ENCODE assay signal across 23 mouse cellular contexts in genomic region chr16:63225097-63225496, GRCm38 (mm10).
DNase-seq lines count a peak whose midpoint lies in the region; ATAC-seq and TF ChIP-seq lines count a peak whose summit lies in the region.
"Had no signal": no experiment of that assay in that cellular context is flagged by ENCODE, and none has a peak within 500 bp of the region (broad histone marks: within the 10 kb centered on the region; RNA-seq: fewer than 3 reads in every experiment).

No protein-coding gene starts in this region.

- WGBS in limb, embryonic 14.5 days, result 30% methylated on average over 8 of the region's 8 CpGs

- H3K9ac ChIP-seq in limb, embryonic 14.5 days (ENCODE audit: low read depth, low read length, severe bottlenecking), result no peak overlapping the region
- H3K9ac ChIP-seq: embryonic facial prominence, embryonic 12.5 days; forebrain, embryonic 13.5 days; forebrain, embryonic 15.5 days had no signal

- no peaks in the 10 kb centered on the region for H3K36me3 ChIP-seq in limb, embryonic 14.5 days (ENCODE audit: control insufficient read depth, insufficient read depth, low read length)
- H3K36me3 ChIP-seq: embryonic facial prominence, embryonic 10.5 days; embryonic facial prominence, embryonic 12.5 days; forebrain, embryonic 15.5 days; G1E had no signal

- no peak overlapping the region for H3K4me2 ChIP-seq in limb, embryonic 14.5 days (replicated peaks; ENCODE audit: low read depth, low read length, severe bottlenecking)
- H3K4me2 ChIP-seq: embryonic facial prominence, embryonic 12.5 days; forebrain, embryonic 13.5 days; forebrain, embryonic 15.5 days had no signal

- no peaks in the 10 kb centered on the region for H3K27me3 ChIP-seq in limb, embryonic 14.5 days (ENCODE audit: control insufficient read depth, insufficient read depth, low read length)
- H3K27me3 ChIP-seq: CH12.LX; embryonic facial prominence, embryonic 12.5 days; forebrain, embryonic 13.5 days; forebrain, embryonic 15.5 days; Patski had no signal

- H3K4me1 ChIP-seq in limb, embryonic 14.5 days (ENCODE audit: control insufficient read depth, insufficient read depth, low read length), result 0 out of 2 replicates have a peak, but pooled peaks cover 2% of the 10 kb centered on the region
- H3K4me1 ChIP-seq: embryonic facial prominence, embryonic 12.5 days had no signal

- H3K27ac ChIP-seq in limb, embryonic 14.5 days (replicated peaks; ENCODE audit: low read depth, low read length), result no peak overlapping the region
- H3K27ac ChIP-seq: embryonic facial prominence, embryonic 10.5 days; embryonic facial prominence, embryonic 12.5 days; forebrain, embryonic 13.5 days; forebrain, embryonic 15.5 days had no signal

- TF ChIP-seq POLR2A in limb, embryonic 14.5 days (IDR thresholded peaks at IDR 0.05; ENCODE audit: borderline replicate concordance, extremely low read depth, insufficient read depth, insufficient read length), result no peak

- H3K9me3 ChIP-seq in limb, embryonic 14.5 days (ENCODE audit: control insufficient read depth, low read length), result no peaks in the 10 kb centered on the region
- H3K9me3 ChIP-seq: embryonic facial prominence, embryonic 10.5 days; embryonic facial prominence, embryonic 12.5 days; forebrain, embryonic 13.5 days; forebrain, embryonic 15.5 days had no signal

- no peak overlapping the region for H3K4me3 ChIP-seq in limb, embryonic 14.5 days (replicated peaks; ENCODE audit: low read length)
- H3K4me3 ChIP-seq: embryonic facial prominence, embryonic 10.5 days; embryonic facial prominence, embryonic 12.5 days; forebrain, embryonic 13.5 days; forebrain, embryonic 15.5 days had no signal

- DNase-seq in embryo, embryonic 11 days, result peak; percentile 3
- no peak for DNase-seq in embryo, embryonic 9.5 days (ENCODE audit: extremely low spot score)
- DNase-seq in forelimb bud, embryonic 11.5 days (ENCODE audit: low read depth, low spot score), result peak; percentile 42
- peak; percentile 55 for DNase-seq in limb, embryonic 14.5 days (ENCODE audit: low spot score)
- no peak for DNase-seq in spleen, postnatal 14 days (ENCODE audit: low spot score in 2 of 2)
- DNase-seq: adrenal gland, adult 8-10 months; adrenal gland, postnatal 14 days; adrenal gland, postnatal 36 days; B cell, adult 2 months; cerebellum, adult 11-12 months; cerebellum, adult 2 months; cerebellum, adult 9-10 months; cerebellum, postnatal 10 days; cerebellum, postnatal 25 days had no signal

- ATAC-seq in limb, embryonic 14.5 days (ENCODE audit: low FRiP score, low read depth), result no peak
- ATAC-seq: activated CD4-positive, CD25-positive, alpha-beta regulatory T cell, adult 4 months; CD4-positive, CD25-positive, alpha-beta regulatory T cell, adult 4 months; forebrain, embryonic 13.5 days; forebrain, embryonic 15.5 days; Patski had no signal

Comparison
In these comparisons a context has a peak if more than half of its experiments do, and no peak if none do; other contexts are left out.
1. DNase-seq: peak in embryo, embryonic 11 days (single experiment), forelimb bud, embryonic 11.5 days (single experiment) and limb, embryonic 14.5 days (single experiment); none in embryo, embryonic 9.5 days (single experiment) and spleen, postnatal 14 days (0 of 2).